Mouse (Mus musculus) heart, postnatal 14 days (tissue): ENCODE results near the gene Pdss2. TPM values are rescaled to one million over a fixed set of nuclear protein-coding genes. Genes with fewer than 3 reads are reported as not detected.
"Not testable (repeated sequence)": the region's sequence is repeated elsewhere in the genome, so short reads cannot be mapped to it uniquely, and the experiment has no call there.

Source experiments
- DNase-seq, 2 experiments: peaks; one replicate each; pipeline ENCODE4 v3.0.0; 2021 to 2022
- intact Hi-C: fragments of 180-260 bp; cut with DNase I; formaldehyde crosslinking; loops from one replicate; pipeline ENCODE4 v1.15.1; 2025
- total RNA-seq, 2 experiments: library from RNA; stranded (reverse); gene quantifications; 2 replicates each; pipeline ENCODE4 v1.2.3; 2021

Gene Pdss2
- total RNA-seq, 2 experiments from 2014 or later: 23.7 to 27.3 TPM

DNA sequence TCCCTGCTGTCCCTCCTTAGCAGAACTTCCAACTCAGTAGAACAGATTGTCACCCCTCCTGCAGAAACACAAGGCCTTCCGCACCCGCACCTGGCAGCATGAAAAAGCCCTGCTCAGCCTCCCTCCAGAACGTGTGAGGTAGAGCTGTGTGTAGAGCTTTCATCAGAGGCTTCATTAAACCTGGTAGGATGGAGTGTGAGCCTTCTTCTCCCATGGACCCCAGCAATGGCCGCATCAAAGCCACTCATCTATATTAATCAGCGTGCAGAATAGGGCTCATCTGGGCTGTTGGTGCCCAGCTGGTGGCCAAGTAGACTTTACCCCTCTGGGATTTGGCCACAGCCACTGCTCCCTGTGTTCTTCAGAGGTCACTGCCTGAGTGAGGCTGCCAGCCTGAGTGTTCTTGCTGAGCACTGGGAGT is 142.2 kb downstream of the Pdss2 start:
- intact Hi-C loops: no loop called here
- DNase-seq: no peak

DNA sequence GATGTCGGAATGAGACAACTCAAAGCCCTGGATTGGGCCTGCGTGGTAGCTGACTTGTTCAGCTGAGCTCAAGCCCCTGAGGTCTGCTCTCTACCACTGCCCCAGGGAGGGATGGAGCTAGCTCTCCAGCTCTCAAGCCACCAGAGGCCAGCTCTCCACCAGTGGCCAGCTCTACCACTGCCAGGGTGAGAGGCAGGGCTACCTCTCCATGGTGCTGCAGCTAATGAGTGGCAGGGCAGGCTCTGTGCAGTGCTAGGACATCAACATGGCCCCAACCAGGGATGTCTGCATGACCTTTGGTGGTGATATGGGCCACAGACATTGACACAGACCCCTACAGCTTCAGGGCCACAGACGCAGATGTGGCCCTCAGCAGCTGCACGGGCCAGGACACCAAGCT is 144.6 kb downstream of the Pdss2 start:
- DNase-seq: no peak
- intact Hi-C loops: no loop called here

DNA sequence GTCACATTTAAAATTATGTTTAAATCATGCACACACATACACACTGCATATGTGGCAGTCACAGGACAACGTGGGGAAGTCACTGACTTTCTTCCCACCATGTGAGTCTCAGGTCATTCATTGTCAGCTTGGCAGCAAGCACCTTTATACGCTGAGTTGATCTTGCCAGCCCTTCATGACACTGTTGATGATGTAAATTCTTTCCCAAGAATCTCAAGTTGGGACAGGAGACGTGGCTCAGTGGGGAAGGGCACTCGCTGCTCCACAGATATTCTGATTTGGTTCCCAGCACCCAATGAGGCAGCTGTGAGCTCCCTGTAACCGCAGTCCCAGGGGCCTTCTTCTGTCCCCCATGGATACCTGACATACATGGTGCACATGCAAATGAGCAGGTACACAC is 147.3 kb downstream of the Pdss2 start:
- intact Hi-C loops: no loop called here

DNA sequence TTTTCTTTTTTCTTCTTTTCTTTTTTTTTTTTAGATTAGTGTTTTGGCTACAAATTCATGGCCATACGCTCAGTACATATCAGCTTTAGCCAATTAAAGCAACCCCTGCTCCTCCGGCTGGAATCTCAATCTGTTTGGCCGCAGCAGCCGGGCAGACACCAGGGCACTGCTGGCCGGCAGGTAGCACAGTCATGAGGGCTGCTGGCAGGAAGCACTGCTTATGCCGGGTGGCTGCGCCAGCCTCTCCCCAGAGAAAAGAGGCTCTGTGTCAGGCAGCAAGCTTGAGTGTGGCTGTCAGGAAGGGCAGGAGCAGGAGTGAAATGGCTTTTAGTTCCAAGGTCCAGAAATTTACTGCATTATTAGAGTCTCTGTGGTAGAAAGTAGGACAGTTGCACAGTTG is 151.0 kb downstream of the Pdss2 start:
- intact Hi-C loops: loop anchor here (10.0 kb wide), 1 partner anchor 368 kb away; no protein-coding TSS in a partner anchor
- DNase-seq: peak; percentile 56 to 71

More for the DNA sequence above, 147.3 kb downstream of the Pdss2 start:
- no peak for DNase-seq

DNA sequence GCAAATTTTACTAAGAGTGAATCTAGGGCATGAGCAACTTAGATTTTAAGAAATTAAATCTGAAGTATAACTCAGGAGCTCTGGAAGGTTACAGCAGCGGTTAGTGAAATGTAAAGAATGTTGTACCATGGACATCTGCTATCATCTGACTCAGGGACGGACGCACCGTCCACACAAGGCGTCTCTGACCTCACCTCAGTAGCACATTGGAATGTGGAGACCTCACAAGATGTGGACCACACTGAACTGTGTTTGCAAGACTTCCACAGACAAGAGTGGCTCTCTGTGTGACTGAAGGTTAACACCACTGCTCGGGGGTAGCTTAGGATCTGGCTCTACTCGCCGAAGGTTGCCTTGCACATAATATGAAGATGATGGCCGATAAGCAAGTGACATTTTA is 151.7 kb downstream of the Pdss2 start:
- intact Hi-C loops: loop anchor here (10.0 kb wide), 1 partner anchor 368 kb away; no protein-coding TSS in a partner anchor
- DNase-seq: no peak

DNA sequence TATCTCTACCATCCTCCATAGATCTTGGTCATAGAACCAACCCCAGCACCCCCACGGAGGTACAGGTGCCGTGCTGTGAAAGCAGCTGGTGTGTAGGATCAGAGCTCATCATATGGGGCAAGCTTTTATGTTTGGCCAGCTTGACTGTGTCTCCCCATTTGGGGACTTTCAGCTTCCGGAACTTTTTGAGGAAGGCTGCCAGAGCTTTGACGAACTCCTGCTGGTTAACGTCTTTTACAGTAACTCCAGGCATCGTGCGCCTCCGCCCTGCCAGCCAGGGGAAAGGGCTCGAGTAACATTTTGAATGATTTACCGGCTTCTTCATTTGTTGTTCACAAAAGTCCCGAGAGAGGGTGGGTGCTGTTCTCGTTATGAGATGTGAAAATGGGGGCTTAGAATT is 152.4 kb downstream of the Pdss2 start:
- intact Hi-C loops: loop anchor here (10.0 kb wide), 1 partner anchor 369 kb away; no protein-coding TSS in a partner anchor
- peak; percentile 9 to 31 for DNase-seq

DNA sequence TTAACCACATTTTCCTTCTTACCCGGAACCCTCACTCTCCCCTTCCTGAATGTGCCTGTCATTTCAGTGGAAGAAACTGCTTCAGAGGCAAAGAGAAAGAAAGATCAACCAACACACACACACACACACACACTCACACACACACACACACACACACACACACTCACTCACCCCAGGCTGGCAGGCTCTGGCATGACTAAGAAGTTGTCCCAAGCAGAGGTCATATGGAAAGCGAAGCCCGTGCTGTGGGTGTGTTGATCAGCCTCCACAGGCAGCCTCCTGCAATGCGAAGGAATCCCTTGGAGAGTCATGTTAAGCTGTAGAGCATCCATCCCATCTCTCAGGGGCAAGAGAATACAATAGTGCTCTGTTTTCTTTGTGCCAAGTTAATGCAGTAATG is 154.0 kb downstream of the Pdss2 start:
- peak in 1 of 2 experiments; percentile 16 for DNase-seq
- intact Hi-C loops: loop anchor here (5.0 to 10.0 kb wide), 2 partner anchors 153 to 370 kb away; partner anchors contain the start of gene Pdss2

DNA sequence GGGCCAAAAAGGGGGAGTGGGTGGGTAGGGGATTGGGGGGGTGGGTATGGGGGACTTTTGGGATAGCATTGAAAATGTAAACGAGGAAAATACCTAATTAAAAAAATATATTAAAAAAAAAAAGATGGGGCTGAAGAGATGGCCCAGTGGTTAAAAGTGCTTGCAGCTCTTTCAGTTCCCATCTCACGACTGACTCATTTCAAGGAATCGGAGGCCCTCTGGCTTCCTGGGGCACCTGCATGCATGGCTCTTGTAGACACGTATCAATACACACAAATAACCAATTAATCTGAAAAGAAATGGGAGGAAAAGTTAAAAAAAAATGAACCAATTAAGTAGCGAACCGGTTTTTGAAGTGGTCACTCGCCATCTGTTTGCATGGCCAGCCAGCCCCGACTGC is 155.5 kb downstream of the Pdss2 start:
- no peak for DNase-seq
- intact Hi-C loops: loop anchor here (5.0 to 10.0 kb wide), 2 partner anchors 154 to 372 kb away; partner anchors contain the start of gene Pdss2

DNA sequence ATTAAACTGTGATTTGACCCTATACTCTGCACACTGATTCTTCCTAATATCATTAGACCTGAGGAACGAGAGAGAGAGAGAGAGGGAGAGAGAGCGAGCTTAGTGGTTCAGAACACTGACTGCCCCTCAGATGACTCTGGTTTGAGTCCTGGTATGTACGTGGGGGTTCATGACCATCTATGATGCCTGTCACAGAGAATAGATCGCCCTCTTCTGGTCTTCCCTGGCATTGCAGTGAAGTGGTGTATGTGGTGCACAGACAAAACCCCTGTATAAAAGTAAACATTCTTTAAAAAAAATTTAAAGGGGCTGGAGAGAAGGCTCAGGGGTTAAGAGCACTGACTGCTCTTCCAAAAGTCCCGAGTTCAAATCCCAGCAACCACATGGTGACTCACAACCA is 157.0 kb downstream of the Pdss2 start:
- intact Hi-C loops: loop anchor here (5.0 to 10.0 kb wide), 2 partner anchors 156 to 373 kb away; partner anchors contain the start of gene Pdss2
- peak; percentile 38 to 66 for DNase-seq

DNA sequence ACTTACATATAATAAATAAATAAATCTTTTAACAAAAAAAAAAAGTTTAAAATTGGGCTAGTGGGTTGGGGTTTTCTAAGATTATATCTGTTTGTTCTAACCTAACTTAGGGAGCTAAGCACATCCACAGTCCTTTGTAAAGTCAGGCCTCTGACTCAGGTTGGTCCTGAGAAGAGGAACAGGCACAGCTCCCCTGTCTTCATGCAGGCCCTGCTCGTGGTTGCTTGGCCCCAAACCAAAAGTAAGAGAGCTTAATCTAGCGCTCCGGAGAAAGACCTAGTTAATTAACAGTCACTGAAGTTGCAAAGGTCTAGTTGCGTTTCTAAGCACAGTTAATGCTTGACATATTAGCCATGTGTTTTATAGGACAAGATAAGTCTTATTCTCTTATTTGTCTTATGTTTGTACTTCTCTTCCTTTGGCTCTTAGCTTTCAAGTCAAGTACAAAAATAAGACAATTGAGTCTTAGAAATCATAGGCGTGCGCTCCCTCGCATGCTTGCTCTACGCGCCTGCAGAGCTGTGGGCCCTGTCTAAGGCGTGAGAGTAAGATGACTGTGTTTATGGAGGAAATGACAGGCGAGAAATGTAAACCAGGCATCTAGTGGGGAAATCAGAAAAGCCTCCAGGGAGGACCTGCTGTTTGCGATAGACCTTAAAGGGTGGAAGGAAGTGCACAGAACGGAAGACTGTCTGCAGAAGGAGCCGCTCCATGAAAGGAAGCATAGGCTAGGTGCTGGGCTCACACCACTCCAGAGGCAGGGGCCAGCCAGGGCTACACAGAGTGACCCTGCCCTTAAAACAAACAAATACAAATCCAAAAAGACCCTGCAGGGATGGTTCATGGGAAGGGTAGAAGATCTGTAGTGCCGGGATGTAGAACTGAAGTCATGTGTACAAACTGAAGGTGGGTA is 157.7 kb downstream of the Pdss2 start:
- intact Hi-C loops: loop anchor here (5.0 to 10.0 kb wide), 2 partner anchors 157 to 374 kb away; partner anchors contain the start of gene Pdss2
- DNase-seq: no peak

DNA sequence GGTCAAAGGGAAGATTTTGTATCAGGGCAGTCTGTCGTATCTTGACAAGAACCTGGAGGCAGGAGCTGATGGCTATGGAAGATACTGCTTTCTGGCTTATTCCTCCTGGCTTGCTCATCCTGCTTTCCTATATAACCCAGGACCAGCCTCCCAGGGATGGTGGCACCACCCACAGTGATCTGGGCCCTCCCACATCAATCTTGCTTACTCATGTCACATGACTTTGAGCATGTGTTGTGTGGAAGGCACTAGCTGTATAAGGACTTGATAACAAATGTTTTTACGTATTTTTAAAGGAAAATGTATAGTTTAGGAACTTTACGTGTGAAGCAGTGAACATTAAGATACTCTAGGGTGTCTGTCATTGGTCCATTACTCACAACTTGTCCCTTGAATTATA is 161.4 kb downstream of the Pdss2 start:
- intact Hi-C loops: no loop called here
- no peak for DNase-seq

DNA sequence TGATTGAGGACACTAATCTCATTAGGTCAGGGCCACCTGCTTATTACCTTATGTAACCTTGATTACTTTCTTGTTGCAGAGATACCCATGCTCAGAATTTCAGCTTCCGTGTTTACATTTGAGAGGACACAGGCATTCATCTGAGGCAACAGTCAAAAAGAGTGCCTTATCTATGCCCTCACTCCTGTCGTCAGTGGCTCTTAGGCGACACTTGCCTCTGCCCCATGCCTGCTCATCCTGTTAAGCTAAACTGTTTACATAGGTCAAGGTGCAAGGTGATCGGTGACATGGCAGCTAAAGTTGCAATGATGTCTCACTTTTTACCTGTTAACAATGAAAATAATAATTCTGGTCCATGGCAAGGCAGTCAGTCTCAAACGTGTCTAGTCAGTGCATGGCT is 163.3 kb downstream of the Pdss2 start:
- intact Hi-C loops: no loop called here
- no peak for DNase-seq

DNA sequence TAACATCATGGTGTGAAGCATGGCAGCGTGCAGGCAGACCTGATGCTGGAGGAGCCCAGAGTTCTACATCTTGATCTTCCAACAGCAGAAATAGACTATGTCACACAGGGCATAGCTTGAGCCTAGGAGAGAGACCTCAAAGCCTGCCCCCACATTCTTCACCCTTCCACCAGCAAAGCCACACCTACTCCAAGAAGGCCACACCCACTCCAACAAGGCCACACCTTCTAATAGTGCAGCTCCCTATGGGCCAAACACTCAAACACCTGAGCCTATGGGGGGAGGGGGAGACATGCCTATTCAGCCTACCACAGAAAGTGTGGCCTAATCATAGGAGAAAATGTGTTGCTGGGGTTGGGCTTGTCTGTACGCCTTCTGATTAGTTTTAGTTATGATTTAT is 171.6 kb downstream of the Pdss2 start:
- intact Hi-C loops: no loop called here
- no peak for DNase-seq

DNA sequence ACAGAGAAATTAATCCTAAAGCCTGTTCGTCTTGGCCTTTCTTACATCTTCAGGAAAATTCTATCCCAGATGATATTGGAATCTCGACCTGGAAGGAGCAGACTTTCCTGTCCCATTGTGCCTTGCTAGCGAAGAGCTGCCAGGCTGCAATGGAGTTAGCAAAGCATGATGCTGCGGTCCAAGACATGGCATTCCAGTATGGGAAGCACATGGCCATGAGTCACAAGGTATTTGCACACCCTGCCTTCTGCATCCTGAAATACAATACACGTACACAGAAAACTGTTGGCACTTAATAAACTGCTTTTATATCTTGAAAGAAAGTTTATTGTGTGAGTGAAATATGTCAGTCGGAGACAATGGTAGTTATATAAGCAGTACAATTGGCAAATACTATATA is 172.5 kb downstream of the Pdss2 start:
- DNase-seq: no peak
- intact Hi-C loops: no loop called here

DNA sequence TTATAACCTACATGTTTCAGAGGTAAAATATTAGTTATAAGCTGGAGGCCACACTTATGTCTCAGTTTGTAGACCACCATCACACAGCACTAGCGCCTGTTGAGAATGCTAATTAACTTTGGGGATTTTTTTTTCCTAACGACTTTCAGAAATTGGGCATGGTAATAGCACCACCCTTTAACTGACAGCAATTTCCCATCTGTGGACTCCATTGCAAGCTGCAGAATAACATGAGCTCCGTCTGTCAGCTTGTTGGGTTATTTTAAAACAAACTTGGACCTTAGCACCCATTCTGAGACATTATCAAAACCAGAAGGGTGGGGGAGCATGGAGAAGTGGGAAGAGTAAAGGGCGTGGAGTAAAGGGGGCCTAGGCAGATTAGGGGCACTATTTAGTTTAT is 174.5 kb downstream of the Pdss2 start:
- no peak for DNase-seq
- intact Hi-C loops: no loop called here

DNA sequence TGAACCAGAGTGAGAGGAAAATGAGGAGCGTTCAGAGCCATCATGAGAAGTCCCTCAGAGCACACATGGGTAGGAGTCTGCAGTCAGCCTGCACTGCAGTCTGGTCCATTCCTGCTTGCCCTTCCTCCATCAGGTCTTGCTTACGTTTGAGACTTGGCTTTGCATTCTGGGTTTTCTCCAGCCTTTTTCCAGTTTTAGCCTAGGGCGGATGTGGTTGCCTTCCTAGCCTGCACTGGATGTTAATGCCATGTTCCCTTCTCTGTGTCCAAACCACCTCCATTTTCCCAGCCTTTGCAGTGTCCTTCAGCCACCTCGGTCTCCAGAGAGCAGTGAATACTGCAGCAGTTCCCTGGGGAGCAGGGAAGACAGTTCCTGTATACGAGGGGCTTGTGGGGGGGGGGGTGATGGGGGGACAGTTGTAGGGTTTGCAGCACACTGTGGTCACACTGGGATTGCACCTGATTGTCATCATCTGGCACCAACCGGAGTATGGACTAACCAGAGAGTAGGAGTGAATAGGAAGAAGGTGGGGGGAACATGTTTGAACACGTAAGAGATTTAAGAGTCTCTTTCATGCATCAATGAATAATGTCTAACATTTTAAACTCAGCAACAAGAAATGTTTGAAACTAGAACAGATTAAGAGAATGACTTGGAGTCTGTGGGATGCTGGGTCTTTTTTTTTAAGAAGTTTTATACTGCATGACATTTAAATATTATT is 178.5 kb downstream of the Pdss2 start:
- intact Hi-C loops: no loop called here
- no peak for DNase-seq

DNA sequence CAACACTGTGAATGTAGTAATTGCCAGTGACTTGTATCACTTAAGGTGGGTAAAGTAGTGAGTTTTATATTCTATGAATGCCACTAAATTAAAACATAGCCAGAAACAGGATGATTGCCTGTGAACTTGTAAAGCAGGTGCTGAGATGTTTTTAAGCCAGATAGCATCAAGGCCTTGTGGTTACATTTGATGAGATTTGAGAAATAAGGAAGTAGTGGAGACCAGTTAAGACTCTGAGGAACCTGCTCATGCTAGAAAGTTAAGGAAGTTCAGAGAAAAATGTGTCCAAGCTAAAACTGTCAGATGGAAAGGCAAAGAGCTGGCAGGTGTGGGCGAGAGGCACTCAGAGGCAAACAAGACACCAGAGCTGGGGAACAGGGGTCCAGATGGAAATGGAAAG is 184.8 kb downstream of the Pdss2 start:
- intact Hi-C loops: no loop called here
- DNase-seq: no peak

DNA sequence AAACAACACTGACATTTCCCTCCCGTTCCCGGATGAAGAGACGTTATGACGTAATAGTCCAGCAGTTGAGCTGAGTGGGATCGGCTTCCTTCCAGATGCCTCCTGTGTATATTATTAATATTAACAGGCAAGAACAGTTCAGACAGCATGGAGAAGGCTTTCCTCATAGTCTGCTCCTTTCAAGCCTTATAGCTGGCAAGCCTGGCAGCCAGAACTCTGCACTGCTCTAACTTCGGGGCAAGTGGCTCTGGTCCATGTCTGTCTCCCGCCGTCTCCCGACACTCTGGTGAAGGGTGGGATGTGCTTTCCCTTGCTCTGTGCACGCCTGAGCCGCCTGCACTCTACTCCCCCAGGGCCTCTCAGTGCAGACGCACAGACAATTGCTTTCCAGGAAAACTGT is 185.6 kb downstream of the Pdss2 start:
- no peak for DNase-seq
- intact Hi-C loops: no loop called here

DNA sequence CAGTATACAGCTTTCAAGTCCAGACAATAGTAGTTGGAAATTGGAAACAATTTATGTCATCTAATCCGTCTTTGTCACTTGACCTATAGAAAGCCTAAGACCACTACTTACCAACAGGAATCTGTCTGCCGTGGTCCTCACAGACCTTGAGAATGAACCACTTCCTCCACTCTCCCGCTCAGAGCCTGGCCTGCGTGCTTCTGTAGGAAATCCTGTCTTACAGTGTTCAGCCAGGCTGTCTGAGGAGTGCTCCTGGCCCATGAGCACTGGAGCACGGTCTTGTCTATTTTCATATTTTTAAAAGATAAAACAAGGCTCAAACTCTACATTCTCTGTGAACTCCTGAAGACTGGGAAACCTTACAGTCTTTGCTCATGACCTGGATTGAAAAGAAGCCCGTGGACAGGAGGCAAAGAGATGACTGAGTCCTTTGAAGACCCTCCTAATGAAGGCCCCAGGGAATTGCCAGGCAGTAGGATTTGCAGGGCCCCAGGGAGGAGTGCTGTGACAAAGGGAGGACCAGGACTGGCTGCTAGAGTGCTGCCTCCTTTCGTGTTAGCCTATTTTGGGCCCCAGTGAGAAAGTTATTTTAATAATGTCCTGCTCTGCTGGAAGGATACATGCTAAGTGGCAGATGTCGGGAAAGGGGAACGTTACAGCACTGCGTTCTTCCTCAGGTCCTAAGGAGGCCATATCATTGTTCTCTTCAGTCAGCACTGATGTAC is 188.4 kb downstream of the Pdss2 start:
- peak in 1 of 2 experiments; percentile 26 for DNase-seq
- intact Hi-C loops: no loop called here

DNA sequence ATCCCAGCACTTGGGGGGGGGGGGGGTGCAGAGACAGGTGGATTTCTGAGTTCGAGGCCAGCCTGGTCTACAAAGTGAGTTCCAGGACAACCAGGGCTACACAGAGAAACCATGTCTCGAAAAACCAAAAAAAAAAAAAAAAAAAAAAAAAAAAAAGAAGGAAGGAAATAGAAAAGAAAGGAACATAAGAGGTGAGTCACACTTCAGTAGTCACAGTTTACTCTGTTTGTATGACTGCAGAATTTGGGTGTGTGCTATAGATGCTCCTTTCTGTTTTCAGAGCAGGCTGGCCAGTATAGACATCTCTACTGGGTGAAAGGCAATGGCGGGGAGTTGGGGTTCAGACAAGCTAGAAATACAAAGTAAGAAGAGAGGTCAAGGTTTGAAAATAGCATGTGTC is 189.9 kb downstream of the Pdss2 start:
- intact Hi-C loops, DNase-seq: not testable (repeated sequence)

DNA sequence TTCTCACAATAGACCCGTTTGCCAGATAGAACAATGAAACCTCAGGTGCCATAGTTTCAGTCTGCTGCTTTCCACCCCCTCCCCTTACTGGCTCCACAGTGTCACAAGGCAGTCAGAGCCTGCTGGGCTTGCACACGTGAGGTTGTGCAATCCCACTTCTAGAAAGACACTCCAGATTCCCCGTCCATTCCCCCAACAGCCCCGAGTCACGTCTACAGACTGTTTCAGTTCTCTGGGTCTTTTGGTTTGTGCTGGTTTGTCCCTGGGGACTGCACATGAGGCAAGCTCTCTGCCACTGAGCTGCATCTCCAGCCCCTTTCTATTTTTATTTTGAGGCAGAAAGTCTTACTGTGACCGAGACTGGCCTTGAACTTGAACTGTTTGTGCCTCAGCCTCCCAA is 196.1 kb downstream of the Pdss2 start:
- intact Hi-C loops: no loop called here

More for the DNA sequence above, 196.1 kb downstream of the Pdss2 start:
- no peak for DNase-seq
